Mouse (Mus musculus) embryonic facial prominence, embryonic 13.5 days (tissue): ENCODE measurements around the gene Nabp1. TPM values are rescaled to one million over a fixed set of nuclear protein-coding genes. Genes with fewer than 3 reads are reported as not detected.
"Not testable (repeated sequence)": the region's sequence is repeated elsewhere in the genome, so short reads cannot be mapped to it uniquely, and the experiment has no call there.

ENCODE experiments used
- ATAC-seq: fragments of 200-750 bp; cut with Nextera tagmentation; 2 replicates; pipeline ENCODE4 v1.8.0; 2017; ENCODE audit warnings: low read depth; ENCODE audit not compliant: insufficient number of reproducible peaks, insufficient read depth, low FRiP score, low TSS enrichment
- H3K27ac ChIP-seq: fragments of 300-500 bp; sonication (generic); 2 replicates; pipeline ENCODE4 v1.5.1; 2015; ENCODE audit warnings: moderate library complexity, mild to moderate bottlenecking, inconsistent platforms
- H3K27me3 ChIP-seq: fragments of 300-500 bp; sonication (generic); 2 replicates; pipeline ENCODE4 v1.6.1; 2015; ENCODE audit warnings: mild to moderate bottlenecking, inconsistent platforms
- H3K36me3 ChIP-seq: fragments of 300-500 bp; sonication (generic); 2 replicates; pipeline ENCODE4 v1.6.1; 2015; ENCODE audit warnings: mild to moderate bottlenecking, inconsistent platforms
- H3K4me1 ChIP-seq: fragments of 300-500 bp; sonication (generic); 2 replicates; pipeline ENCODE4 v1.6.1; 2015; ENCODE audit warnings: inconsistent platforms
- H3K4me2 ChIP-seq: fragments of 300-500 bp; sonication (generic); 2 replicates; pipeline ENCODE4 v1.6.1; 2015; ENCODE audit warnings: moderate library complexity, mild to moderate bottlenecking, inconsistent platforms
- H3K4me3 ChIP-seq: fragments of 300-500 bp; sonication (generic); 2 replicates; pipeline ENCODE4 v1.5.1; 2015; ENCODE audit warnings: mild to moderate bottlenecking, inconsistent platforms
- H3K9ac ChIP-seq: fragments of 300-500 bp; sonication (generic); 2 replicates; pipeline ENCODE4 v1.6.1; 2015; ENCODE audit warnings: mild to moderate bottlenecking, inconsistent platforms
- H3K9me3 ChIP-seq: fragments of 300-500 bp; sonication (generic); 2 replicates; pipeline ENCODE4 v1.6.1; 2016; ENCODE audit warnings: inconsistent platforms
- WGBS: fragments of 180-500 bp; shearing (Covaris S2); methylation state at CpG from one replicate; pipeline ENCODE4 v1.1.7; 2015; ENCODE audit warnings: mixed read lengths; 5-methylcytosine and 5-hydroxymethylcytosine counted together
- polyA plus RNA-seq: library from polyadenylated mRNA; unstranded; fragments of >200 nt; fragmentation: Nextera tagmentation; extraction: Ambion mirVana; gene quantifications from 2 replicates; pipeline ENCODE4 v1.2.1, GENCODE M21; 2015

Nabp1 gene
- polyA plus RNA-seq, 1 experiment from 2014 or later, result 4.5 TPM

GRCm38 (mm10) chr1:51457249-51457648, 21.0 kb downstream of the Nabp1 start:
- Histone ChIP-seq H3K4me3 (no peak overlapping the region), H3K36me3 (no peaks in the 10 kb centered on the region), H3K9ac (no peak overlapping the region), H3K4me2 (no peak overlapping the region), H3K27ac (no peak overlapping the region), H3K27me3 (no peaks in the 10 kb centered on the region), H3K4me1 (no peaks in the 10 kb centered on the region), H3K9me3 (no peaks in the 10 kb centered on the region)
- no peak for ATAC-seq
- 64% methylated on average over 3 of the region's 3 CpGs for WGBS

GRCm38 (mm10) chr1:51448789-51449188, 29.4 kb downstream of the Nabp1 start:
- no peak for ATAC-seq
- no peaks in the 10 kb centered on the region for H3K36me3 ChIP-seq
- H3K27ac ChIP-seq, result no peak overlapping the region
- no peak overlapping the region for H3K4me2 ChIP-seq
- H3K9me3 ChIP-seq, result no peaks in the 10 kb centered on the region
- no peaks in the 10 kb centered on the region for H3K27me3 ChIP-seq
- no peak overlapping the region for H3K4me3 ChIP-seq
- H3K9ac ChIP-seq, result no peak overlapping the region
- H3K4me1 ChIP-seq, result no peaks in the 10 kb centered on the region
- 56% methylated on average over 2 of the region's 2 CpGs for WGBS

- Histone ChIP-seq H3K27ac (no peak overlapping the region; the same call in 1 of the 2 replicates), H3K9me3 (no peaks in the 10 kb centered on the region), H3K4me2 (no peak overlapping the region), H3K9ac (no peak overlapping the region), H3K36me3 (no peaks in the 10 kb centered on the region), H3K27me3 (no peaks in the 10 kb centered on the region), H3K4me3 (no peak overlapping the region), H3K4me1 (no peaks in the 10 kb centered on the region)
- ATAC-seq, result no peak
- 34% methylated on average over 9 of the region's 9 CpGs for WGBS
These were observed 32.3 kb downstream of the Nabp1 start for GRCm38 (mm10) chr1:51445854-51446460.

GRCm38 (mm10) chr1:51445161-51445853, 32.9 kb downstream of the Nabp1 start:
- H3K4me3 ChIP-seq, result no peak overlapping the region
- no peak overlapping the region for H3K4me2 ChIP-seq
- ATAC-seq, result no peak
- no peaks in the 10 kb centered on the region for H3K4me1 ChIP-seq
- WGBS, result 48% methylated on average over 5 of the region's 5 CpGs
- H3K27ac ChIP-seq, result no peak overlapping the region; the same call in 1 of the 2 replicates
- no peak overlapping the region for H3K9ac ChIP-seq
- no peaks in the 10 kb centered on the region for H3K9me3 ChIP-seq
- H3K36me3 ChIP-seq, result no peaks in the 10 kb centered on the region
- H3K27me3 ChIP-seq, result no peaks in the 10 kb centered on the region

- 6% methylated on average over 1 of the region's 1 CpGs for WGBS
- Histone ChIP-seq H3K4me1 (no peaks in the 10 kb centered on the region), H3K4me3 (no peak overlapping the region), H3K9ac (no peak overlapping the region), H3K4me2 (no peak overlapping the region), H3K9me3 (no peaks in the 10 kb centered on the region), H3K27ac (no peak overlapping the region), H3K36me3 (no peaks in the 10 kb centered on the region), H3K27me3 (no peaks in the 10 kb centered on the region)
- ATAC-seq, result no peak
These were observed 48.5 kb downstream of the Nabp1 start for GRCm38 (mm10) chr1:51429775-51430174.

GRCm38 (mm10) chr1:51426298-51426697, 51.9 kb downstream of the Nabp1 start:
- Histone ChIP-seq H3K4me1 (no peaks in the 10 kb centered on the region), H3K36me3 (no peaks in the 10 kb centered on the region), H3K9ac (no peak overlapping the region), H3K27ac (no peak overlapping the region), H3K27me3 (no peaks in the 10 kb centered on the region), H3K4me2 (no peak overlapping the region), H3K4me3 (no peak overlapping the region), H3K9me3 (no peaks in the 10 kb centered on the region)
- ATAC-seq, result no peak
- WGBS, result 96% methylated on average over 9 of the region's 9 CpGs

- H3K27ac ChIP-seq, ATAC-seq, H3K9ac ChIP-seq, H3K36me3 ChIP-seq, H3K4me1 ChIP-seq, H3K27me3 ChIP-seq, H3K4me3 ChIP-seq, H3K4me2 ChIP-seq, H3K9me3 ChIP-seq: not testable (repeated sequence)
- 86% methylated on average over 8 of the region's 8 CpGs for WGBS
These were observed 57.2 kb downstream of the Nabp1 start for GRCm38 (mm10) chr1:51421029-51421428.

- H3K9ac ChIP-seq, result no peak overlapping the region
- H3K27ac ChIP-seq, result no peak overlapping the region
- no peaks in the 10 kb centered on the region for H3K9me3 ChIP-seq
- H3K4me2 ChIP-seq, result no peak overlapping the region
- ATAC-seq, result no peak
- no peak overlapping the region for H3K4me3 ChIP-seq
- H3K4me1 ChIP-seq, result no peaks in the 10 kb centered on the region
- no peaks in the 10 kb centered on the region for H3K36me3 ChIP-seq
- no peaks in the 10 kb centered on the region for H3K27me3 ChIP-seq
- 40% methylated on average over 5 of the region's 5 CpGs for WGBS
These were observed 59.5 kb downstream of the Nabp1 start for GRCm38 (mm10) chr1:51418753-51419152.

Other genes with a start within 250 kb of the Nabp1 start
- 13.8 and 15.0 TPM in 2 replicates for gene Cavin2, start 189.3 kb downstream of the Nabp1 start, polyA plus RNA-seq